Mouse (Mus musculus) gastrocnemius, postnatal 4 days (tissue): ENCODE results near the gene Tox2. TPM values are rescaled to one million over a fixed set of nuclear protein-coding genes. Genes with fewer than 3 reads are reported as not detected.

Experiments
- DNase-seq, 2 experiments: peaks; one replicate each; pipeline ENCODE4 v3.0.0; 2021 to 2022; ENCODE audit warnings: low spot score in 2 of 2, mixed read lengths in 2 of 2
- total RNA-seq, 2 experiments: library from RNA; stranded (reverse); gene quantifications; 2 replicates each; pipeline ENCODE4 v1.2.3; 2021

Tox2 gene
- total RNA-seq, 2 experiments from 2014 or later = 1.5 to 1.9 TPM

DNA sequence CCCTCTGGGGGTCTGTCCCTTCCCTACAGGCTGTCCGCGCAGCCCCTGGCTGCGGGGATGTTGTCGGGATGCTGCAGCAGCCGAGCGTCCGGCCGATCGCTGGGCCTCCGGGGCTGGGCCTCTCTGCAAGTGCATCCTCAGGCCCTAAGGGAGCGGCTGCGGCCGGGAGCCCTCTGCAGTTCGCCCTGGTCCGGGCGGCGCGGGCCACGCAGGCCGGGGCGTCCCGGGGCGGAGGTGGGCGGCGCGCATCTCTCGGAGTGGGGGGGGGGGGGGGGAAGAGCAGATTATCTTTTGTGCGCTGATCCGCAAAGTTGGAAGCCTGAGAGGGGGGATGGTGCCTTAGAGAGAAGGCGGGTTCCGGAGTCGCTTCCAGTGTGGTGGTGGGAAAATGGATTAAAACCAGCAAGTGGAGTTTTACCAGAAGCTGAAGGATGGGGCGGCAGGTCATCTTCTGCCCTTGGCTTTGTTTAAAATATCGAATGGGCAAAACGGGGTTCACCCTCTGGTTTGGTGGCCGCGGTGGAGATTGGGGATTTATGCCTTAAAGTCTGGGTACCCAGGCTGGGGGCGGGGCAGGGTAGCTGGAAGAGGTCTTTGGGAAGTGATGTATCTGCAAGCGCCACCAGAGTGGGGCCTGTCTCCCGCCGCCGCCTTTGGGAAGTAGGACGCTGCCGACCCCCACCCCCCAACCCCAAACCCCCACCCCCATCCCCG is 1.8 kb downstream of the Tox2 start:
- peak in 1 of 2 experiments; percentile 35 for DNase-seq

GRCm38 (mm10) chr2:163205262-163205647 is 2.3 kb downstream of the Tox2 start:
- no peak for DNase-seq

- no peak for DNase-seq
Measured at GRCm38 (mm10) chr2:163205737-163206490, 3.0 kb downstream of the Tox2 start.

DNA sequence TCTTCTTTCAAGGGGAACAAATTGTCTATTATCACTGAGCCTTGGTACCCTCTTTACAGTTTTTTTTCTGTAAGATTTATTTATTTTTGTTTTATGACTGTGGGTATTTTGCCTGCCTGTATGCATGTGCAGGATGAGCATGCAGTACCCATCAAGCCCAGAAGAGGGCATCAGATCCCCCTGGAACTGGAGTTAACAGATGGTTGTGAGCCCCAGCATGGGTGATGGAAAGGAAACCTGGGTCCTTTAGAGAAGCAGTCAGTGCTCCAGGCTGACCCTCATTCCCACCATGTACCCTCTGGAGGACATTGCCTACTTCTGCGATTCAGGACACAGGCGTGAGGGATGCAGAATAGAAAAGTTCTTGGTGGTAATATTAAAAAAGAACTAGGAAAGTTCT is 4.4 kb downstream of the Tox2 start:
- no peak for DNase-seq

DNA sequence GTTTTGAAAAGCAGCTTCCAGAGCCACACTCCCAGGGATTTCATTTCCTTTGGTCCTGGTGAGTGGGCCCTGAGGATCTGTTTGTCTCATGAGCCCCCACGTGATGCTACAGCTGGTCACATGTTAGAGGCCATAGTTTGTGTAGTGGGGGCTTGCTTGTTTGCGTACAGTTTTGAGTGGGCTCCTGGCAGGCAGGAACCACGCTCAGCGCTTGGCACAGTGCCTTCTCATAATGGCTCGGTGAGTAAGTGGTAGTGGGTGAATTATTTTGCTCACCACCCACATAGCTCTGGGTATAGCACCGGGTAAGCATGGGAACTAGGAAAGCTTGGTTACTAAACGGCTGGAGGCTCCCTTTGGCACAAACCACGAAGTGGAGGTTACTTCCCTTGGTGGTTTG is 6.2 kb downstream of the Tox2 start:
- no peak for DNase-seq

- DNase-seq = no peak
Measured at GRCm38 (mm10) chr2:163213085-163213484, 10.2 kb downstream of the Tox2 start.

- no peak for DNase-seq
Measured at GRCm38 (mm10) chr2:163218095-163218494, 15.2 kb downstream of the Tox2 start.

DNA sequence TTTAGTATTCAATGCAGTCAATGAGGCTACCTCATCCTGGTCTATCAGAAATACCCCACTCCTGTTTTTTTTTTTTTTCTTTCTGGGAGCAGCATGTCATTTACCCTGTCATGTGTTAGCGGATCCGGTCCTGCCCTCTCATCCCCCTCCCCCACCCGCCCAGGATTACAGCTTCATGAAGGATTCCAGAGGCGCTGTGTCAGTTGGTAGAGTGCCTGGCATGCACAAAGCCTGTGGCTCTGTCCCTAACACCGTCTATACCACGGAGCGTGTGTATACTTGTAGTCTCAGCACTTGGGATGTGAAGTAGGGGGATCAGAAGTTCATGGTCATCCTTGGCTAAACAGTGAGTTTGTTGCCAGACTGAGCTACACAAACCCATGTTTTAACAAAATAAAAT is 15.6 kb downstream of the Tox2 start:
- no peak for DNase-seq

DNA sequence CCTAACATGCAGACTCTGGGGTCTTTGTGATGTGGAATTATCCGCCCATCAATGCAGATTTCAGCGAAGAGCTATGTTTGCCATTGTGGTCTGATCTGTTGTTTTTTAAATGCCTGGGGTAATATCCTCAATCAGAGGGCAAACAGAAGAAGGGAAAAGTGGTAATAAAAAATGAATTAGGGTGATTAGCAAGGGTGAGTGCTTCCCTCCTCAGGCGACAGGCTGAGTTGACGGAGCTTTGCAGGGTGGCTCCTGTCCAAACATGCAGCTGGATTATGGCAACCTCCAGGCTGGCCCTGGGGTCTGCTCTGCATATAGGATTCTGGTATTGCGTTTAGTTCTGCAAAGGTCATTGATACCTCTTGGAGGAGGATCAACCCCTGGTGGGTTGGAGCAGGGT is 16.5 kb downstream of the Tox2 start:
- no peak for DNase-seq

DNA sequence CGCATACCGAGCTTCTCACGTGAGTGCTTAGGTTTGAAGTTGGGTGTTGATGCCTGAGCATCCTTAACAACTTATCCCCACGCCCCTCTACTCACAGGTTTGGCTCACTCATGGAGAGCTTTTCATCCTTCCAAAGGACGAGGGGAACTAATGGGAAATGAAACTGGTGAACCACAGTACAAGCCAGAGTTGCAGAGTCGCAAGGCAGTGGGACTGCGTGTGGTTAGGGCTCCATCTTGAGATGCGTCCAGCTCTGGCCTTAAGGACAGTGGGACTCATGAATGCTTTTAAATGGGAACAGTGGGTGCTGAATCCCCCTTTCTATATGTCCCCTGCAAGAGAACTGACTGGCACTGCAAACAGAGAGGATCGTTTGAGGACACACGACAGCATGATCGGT is 17.8 kb downstream of the Tox2 start:
- no peak for DNase-seq

GRCm38 (mm10) chr2:163225302-163225701 is 22.4 kb downstream of the Tox2 start:
- DNase-seq = no peak

- DNase-seq = no peak
Measured at GRCm38 (mm10) chr2:163229050-163229449, 26.1 kb downstream of the Tox2 start.

DNA sequence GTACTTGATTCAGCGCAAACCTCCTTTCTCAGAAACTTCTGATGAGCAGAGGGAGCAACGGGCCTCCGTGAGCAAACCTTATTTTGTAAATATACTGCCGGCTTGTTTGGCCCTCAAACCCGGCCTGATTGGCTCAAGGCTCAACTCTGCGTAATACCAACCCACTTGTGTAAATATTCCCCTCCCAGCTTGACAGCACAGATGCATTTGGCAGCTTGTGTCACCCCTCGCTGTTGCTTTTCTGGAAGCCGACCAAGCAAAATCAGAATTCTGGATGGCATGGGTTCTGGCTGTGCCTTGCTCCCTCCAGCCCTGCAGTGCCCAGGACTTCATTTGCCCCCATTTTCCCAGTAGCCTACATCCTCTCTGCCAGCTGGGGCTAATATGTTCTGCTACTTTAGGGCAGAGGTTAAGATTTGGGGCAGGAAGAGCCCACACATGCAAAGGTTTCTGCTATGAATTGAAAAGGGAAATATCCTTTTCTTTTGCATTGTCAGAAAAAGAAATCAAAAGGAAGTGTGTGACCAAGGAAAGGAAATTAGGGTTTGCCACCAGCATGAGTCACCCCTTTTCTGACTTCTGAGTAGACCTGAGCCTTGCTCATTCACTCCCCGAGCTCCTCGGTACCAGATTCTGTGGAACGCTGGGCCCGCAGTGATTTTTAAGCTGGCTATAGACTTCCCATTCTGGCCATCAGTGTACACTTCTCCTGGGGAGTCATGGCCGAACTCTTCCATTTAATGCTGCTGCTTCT is 29.0 kb downstream of the Tox2 start:
- no peak for DNase-seq

- DNase-seq = no peak
Measured at GRCm38 (mm10) chr2:163233666-163234065, 30.7 kb downstream of the Tox2 start.

GRCm38 (mm10) chr2:163236057-163236456 is 33.1 kb downstream of the Tox2 start:
- DNase-seq = no peak

- peak in 1 of 2 experiments; percentile 26 for DNase-seq
Measured at GRCm38 (mm10) chr2:163237999-163238529, 35.1 kb downstream of the Tox2 start.

GRCm38 (mm10) chr2:163239945-163240344 is 37.0 kb downstream of the Tox2 start:
- no peak for DNase-seq

- DNase-seq = no peak
Measured at GRCm38 (mm10) chr2:163241867-163242266, 38.9 kb downstream of the Tox2 start.

DNA sequence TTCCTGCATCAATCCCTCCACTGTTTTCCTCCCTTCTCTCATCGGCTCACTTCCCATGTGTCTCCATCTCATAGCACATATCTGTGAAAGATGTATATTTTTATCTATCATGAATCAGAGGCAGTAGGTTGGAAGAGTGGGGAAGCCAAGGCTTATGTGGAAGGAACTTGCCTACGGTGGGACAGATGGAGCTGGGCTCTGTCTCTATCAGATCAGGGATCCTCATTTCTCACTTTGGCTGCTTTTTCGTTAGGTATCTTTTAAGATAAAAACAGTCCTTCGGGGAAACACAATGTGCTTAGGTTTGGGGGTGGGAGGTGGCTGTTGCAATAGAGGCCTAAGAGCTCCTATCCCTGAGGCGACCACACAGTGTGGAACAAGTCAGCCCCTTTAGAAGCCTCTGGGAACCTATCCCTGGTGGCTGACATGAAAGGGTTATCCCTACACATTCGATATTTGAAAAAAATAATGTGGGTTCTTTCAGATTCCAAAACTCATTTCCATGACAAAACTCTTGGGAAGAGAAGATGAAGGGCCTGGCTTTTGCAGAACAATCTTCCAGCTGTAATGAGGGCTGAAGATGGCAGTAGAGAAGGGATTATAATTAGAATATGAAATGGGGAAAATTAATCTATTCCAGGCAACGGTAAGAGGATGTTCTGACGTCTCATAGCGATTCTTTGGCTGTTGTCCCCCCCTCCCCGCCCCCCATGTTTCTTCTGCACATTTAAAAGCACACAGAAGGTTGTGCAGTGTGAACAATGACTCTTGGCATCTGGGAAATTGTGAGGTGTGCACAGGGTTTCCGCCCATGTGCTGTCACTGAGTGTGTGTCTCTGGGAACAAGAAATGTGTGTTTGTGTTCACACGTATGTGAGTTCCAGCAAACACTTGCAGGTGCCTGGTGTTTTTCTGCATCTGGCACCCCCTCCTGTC is 41.3 kb downstream of the Tox2 start:
- DNase-seq = no peak

DNA sequence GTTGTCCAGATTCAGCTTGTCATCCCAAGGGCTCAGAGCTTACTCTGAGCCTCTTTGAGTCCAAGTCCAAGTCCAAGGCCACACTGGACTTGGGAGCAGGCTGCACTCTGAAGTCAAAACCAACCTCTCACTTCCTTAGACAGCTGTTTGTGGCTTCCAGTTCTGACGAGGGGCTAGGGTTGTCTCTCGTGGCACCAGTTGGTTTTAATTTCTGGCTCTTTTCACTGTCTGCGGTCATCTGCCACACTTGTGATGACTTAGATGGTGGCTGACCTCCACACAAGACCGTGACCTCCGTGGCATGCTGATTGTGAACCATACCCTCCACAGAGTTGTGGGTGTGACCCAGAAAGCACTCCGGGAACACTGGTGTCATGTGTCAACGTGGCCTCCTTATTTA is 46.0 kb downstream of the Tox2 start:
- DNase-seq = no peak

DNA sequence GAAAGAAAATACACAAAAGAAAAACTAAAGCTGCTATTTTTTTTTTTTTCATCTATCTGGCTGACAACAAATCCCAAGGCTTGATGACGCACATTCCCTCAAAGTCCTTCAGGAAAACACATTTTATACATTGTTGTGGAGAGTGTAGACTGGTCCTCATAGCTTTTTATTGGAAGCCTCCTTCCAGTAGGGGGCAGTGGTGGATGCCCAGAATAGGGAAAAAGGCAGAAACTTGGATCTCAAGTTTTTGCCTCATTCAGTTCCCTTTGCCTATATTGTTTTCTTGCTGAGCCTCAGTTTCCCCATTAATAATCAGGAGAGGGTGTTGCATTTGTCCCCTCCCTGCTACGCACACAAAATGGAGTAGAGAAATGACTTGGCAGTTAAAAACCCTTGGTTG is 49.7 kb downstream of the Tox2 start:
- DNase-seq = no peak
